Mouse (Mus musculus): ENCODE data around the gene B3gat3. TPM values are rescaled to one million over a fixed set of nuclear protein-coding genes. Genes with fewer than 3 reads are reported as not detected.
"Not testable (repeated sequence)": the region's sequence is repeated elsewhere in the genome, so short reads cannot be mapped to it uniquely, and the experiment has no call there.

The B3gat3 gene
- polyA plus RNA-seq, 1 experiment, result 80.8 TPM

DNA sequence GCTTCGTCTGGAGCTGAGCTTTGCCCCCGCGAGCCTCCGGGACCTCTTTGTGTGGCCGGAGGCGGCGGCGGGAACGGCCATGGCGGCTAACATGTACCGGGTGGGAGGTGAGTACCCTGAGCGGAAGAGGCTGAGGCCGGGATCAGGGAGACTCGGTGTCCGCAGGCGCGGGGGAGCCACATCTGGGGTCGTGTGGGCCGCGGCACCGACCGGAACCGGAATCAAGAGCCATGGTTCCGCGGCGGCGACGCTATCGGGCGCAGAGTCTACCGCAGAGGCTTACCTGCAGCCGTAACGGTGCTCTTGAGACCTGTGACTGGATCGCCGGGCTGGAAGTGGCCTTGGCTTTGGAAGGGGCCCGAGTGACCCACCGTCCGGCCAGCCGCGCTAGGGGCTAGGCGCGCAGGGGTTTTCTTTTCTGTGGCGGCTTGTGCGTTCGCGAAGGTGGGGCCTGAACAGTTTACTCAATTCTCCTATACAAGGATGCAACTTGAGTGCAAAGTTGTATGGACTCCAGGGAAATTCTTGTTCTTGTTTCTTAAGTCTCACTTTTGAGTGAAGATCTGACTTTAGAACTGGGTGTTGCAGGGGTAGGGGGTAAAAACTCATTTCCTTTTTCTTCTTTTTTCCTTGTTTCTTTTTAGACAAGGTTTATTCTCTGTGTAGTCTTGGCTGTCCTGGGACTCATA lies 22.2 kb downstream of the B3gat3 start:
- no peak for DNase-seq (ENCODE audit: low spot score)

DNA sequence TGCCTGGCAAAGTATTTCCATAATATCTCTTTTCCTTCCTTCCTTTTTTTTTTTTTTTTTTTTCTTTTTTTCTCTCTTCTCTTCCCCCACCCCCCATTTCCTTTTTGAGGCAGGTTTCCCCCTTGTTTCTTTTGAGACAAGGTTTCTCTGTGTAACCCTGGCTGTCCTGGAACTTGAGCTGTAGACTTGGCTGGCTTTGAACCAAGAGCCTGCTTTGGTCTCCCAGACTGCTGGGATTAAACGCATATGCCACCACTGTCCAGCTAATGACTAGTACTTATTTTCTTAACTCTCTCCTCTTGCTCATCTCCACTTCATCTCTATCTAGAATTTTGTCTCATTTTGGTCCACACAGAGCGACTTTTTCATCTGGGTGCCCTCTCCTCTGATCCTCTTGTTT lies 22.9 kb downstream of the B3gat3 start:
- DNase-seq (ENCODE audit: low spot score), result no peak

DNA sequence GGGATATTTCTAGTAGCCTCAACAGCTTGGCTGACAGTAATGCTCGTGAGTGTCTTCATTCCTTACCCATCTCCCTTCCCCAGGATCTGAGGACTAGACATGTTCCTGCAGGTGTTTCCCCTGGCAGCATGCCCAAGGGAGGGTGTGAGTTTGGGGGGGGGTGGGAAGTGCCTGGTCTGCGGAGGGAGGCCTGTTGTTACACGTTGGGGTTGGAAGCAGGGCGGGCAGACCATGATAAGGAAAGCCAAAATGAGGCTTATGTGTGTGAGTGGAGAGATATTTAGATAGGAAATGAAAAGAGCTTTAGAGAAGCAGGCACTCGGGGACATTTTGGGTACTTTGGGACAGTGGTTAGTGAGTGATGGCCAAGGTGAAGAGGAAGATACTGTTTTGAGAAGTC lies 23.9 kb downstream of the B3gat3 start:
- no peak for DNase-seq (ENCODE audit: low spot score)

DNA sequence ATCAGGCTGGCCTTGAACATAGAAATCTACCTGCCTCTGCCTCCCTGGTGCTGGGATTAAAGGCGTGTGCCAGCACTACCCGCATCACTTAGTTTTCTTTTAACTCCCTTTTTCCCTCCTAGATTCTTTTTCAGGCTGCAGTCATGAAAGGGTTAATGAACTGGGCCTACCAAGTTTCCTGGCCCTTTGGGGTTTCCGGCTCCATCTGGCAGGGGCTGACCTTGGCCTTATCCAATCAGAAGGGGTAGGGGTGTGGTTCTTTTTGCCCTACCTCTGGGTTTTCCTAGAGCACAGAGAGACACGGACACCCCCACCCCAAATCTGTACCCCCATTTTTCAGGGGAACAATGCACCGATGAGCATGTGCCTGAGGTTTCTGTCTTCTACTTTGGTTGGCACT lies 24.6 kb downstream of the B3gat3 start:
- DNase-seq (ENCODE audit: low spot score), result no peak

DNA sequence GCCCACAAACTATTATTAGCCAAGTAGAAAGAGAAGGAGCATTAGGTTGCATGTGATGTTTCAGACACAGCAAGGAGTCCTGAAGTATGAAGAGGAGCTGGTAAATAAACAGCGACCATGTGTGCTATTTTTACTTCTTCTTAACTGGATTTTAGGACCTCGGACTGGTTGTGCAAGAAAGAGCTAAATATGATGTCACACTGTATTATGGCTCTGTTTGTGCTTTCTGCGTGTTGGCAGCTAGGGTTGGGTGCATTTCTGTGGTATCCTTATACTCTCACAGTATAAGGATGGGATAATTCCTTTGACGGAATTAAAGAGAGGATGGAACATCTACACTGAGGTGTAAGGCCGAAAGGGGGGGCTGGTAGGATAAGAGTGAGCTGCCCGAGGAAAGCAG lies 25.1 kb downstream of the B3gat3 start:
- no peak for DNase-seq (ENCODE audit: low spot score)

DNA sequence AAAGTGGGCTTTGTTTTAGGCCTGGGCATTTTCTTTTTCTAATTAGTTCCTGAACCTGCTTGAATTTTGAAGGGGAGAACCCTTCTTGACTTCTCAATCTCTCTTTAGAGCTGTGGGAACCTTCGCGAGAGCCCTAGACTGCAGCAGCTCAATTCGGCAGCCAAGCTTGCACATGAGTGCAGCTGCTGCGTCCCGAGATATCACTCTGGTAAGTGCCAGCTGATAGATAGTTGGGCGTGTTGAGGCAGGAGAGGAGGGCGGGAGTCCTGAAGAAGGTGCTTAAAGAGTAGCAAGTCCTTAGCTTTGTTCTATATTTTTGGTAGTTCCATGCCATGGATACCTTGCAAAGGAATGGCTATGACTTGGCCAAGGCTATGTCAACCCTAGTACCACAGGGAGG lies 26.8 kb downstream of the B3gat3 start:
- no peak for DNase-seq (ENCODE audit: low spot score)

DNA sequence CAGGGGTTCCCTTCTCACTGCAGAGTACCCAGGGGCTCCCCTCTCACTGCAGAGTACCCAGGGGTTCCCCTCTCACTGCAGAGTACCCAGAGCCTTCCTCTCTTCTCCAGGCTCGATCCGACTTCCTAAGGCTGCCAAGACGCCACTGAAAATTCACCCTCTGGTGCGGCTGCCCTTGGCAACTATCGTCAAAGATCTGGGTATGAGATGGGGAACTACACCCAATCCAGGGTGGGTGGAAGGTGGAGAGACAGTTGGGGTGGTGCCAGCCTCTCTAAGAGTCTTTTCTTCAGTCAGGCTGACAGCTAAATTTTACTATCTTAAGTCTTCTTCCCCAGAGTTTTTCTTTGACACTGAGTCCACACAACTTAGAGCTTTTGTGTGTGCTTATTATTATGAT lies 30.0 kb downstream of the B3gat3 start:
- DNase-seq (ENCODE audit: low spot score), result no peak

DNA sequence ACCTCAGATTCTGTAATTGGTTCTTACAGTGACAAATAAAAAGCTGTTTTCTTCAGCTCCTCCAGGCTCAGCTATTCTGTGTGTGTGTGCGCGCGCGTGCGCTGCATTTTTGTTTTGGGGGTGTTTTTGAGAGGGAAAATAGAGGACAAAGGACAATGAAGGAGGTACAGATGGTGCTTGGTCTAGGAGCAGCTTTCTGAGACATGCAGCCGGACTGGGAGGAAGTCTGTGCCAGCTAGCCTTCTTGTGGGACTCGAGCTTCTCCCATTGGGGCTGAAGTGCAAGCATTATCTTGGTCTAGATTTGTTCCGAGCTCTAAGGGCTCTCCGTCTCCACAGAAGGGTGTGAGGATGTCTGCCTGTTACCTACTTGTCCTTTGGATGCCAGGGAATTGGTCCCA lies 32.1 kb downstream of the B3gat3 start:
- no peak for DNase-seq (ENCODE audit: low spot score)

DNA sequence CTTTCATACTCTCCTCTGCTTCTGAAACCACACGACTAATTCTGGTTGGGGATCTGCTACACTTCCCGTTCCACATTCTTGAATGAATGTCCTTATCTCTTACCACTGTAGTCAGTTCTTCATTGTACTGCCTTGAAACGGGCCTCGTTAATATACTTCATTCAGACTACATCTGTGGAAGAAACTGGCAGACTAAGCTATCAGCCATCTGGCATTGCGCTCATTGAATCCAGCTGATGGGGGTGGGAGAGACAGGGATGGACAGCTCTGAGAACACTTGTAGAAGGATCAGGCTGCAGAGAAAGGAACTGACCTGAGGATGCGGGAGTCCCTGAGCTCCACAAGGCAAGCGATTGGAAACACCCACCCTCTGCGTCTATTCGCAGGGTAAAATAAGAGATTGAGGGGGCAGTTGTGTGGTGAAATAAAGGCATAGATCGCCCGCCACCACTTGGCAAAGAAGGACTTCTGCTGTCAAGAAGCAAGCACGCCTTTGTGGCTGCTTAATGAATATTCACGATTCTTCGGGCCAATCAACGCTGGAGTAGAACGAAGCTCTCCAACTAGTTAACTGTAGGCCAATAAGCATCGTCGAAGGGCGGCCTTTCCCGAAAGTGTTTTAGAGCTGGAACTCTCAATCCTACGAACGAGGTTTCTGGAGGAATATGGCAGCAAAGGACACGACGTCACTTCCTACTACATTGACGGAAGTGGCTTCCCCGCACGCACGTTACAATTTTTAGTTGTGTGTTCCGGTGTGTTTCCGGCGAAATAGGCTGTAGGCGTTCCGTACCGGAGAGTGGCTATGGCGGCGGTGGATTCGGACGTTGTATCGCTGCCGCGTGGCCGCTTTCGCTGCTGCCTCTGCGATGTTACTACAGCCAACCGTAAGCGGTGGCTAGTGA lies 33.2 kb downstream of the B3gat3 start, which contains the start of gene Tut1:
Gene Tut1, plus strand, starts transcription at position 713 of the 905 bp plus-strand sequence.
- DNase-seq (ENCODE audit: low spot score), result peak; percentile 61

DNA sequence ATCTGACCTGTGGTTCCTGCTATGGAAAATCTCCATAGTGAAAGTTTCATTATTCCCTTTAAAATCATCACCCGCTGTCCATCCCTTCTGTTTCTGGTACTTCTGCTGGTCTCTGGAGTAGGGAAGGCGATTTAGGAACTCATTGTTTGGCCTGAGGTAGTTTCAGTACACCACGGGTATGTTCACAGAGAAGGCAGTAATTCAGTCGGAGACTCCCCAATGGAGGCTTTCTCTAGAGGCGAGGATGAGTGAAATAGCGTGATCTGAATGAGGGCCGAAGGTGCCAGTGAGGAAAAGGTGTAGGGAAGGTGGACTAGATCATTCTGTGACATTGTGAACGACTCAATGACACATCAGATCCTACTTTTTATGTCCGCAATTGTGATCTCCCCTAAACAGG lies 34.0 kb downstream of the B3gat3 start:
- no peak for DNase-seq (ENCODE audit: low spot score)

DNA sequence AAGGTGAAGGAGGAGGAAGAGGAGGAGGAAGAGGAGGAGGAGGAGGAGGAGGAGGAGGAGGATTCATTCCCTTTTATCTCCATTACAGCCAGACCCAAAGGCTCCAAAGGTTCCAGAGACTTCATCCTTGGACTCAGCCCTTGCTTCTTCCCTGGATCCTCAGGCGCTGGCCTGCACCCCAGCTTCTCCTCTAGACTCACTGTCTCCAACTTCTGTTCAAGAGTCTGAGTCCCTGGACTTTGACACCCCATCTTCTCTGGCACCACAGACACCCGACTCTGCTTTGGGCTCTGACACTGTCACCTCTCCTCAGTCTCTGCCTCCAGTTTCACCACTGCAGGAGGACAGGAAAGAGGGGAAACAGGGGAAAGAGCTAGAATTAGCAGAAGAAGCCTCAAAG lies 42.1 kb downstream of the B3gat3 start:
- no peak for DNase-seq (ENCODE audit: low spot score)

DNA sequence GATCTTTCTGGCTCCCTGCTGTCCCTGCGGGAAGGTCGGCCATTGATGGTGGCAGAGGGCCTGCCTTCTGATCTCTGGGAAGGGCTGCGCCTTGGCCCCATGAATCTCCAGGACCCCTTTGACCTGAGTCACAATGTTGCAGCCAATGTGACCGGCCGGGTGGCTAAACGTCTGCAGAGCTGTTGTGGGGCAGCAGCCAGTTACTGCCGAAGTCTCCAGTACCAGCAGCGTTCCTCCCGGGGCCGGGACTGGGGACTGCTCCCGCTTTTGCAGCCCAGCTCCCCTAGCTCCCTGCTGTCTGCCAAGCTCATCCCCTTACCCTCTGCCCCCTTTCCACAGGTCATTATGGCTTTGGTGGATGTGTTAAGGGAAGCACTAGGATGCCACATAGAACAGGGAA lies 44.9 kb downstream of the B3gat3 start:
- DNase-seq (ENCODE audit: low spot score), result no peak

DNA sequence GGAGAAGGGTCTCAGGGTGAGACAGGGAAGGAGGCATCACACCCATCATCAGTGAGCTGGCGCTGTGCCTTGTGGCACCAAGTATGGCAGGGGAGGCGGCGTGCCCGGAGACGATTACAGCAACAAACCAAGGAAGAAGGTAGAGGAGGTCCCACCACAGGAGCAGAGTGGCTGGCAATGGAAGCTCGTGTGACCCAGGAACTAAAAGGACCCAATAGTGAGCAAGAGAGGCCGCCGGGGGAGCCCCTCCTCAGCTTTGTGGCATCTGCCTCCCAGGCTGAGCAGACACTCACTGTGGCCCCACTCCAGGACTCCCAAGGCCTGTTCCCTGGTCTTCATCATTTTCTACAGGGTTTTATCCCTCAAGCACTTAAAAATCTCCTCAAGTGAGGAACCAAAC lies 45.6 kb downstream of the B3gat3 start:
- DNase-seq (ENCODE audit: low spot score), result no peak

DNA sequence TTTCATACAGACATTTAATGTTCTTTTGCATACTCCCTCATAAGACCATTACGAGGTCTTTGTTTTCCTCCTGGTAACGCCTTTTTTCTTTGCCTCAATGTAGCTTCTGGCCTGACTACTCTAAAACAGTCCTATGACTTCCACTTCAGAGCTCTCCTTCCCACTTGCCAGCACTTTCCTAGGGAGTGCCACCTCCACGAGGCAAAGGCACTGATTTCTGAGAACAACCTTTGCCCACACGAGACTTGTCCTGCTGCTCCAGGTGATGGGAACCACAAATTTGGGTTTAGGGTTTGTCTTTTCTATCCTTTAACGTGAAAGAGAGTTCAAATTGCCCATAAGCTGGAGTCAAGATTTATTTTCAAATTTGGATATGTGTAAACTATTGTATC lies 46.0 kb downstream of the B3gat3 start:
- no peak for DNase-seq (ENCODE audit: low spot score)

DNA sequence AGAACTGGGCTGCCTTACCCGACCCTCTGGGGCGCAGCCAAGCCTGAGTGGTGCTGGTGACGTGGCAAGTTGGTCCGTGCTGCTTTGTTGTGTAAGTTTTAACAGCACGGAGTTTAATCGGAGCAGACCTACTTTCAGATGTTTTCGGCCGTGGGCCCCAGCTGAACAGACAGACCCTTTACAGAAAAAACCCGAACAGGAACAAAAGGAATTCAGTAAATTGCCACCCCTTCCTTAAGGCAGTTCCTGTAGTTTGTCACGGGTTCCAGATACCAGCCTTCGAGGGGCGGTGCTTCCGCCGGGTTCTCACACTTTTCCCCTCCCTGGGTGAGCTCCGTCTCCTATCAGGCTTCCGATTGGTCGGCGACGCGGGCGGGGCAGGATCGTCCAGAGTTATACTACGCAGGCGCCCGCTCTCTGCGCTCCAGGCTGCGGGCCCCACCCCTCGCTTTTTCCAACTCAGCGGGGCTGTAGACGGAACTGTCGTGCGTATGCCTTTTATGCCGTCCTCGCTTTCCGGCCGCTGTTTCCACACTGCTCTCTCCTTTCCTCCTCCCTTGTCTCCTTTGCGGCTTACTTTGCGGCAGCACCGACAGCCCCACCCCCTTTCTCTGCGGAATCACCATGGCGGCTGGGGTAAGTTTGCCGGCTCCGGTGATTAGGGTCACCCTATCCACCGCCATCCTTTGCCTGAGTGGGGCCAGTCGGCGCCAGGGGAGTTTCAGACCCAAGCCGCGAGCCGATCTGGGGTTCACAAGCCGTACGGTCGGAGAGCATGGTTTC lies 46.6 kb downstream of the B3gat3 start, which contains the start of gene Eef1g:
Gene Eef1g, plus strand, starts transcription at position 452 of the 783 bp plus-strand sequence.
- DNase-seq (ENCODE audit: low spot score), result peak; percentile 85

DNA sequence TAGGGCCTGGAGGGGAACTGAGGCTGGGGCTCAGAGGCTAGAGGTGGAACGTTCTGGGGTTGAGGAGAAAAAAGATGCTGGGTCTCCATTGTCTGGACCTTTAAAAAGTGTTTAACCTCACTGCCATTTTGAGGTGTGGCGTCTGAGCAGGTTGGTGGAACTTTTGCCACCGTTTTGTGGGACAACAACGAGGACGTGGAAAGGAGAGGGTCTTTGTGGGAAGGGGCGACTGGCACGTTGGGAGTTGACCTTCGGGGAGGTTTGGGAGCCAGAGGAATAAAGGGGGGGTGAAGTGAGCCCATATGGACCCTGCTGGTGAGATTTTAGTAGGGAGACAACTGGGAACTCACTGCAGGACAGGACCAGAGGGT lies 47.2 kb downstream of the B3gat3 start:
- DNase-seq (ENCODE audit: low spot score), result no peak

DNA sequence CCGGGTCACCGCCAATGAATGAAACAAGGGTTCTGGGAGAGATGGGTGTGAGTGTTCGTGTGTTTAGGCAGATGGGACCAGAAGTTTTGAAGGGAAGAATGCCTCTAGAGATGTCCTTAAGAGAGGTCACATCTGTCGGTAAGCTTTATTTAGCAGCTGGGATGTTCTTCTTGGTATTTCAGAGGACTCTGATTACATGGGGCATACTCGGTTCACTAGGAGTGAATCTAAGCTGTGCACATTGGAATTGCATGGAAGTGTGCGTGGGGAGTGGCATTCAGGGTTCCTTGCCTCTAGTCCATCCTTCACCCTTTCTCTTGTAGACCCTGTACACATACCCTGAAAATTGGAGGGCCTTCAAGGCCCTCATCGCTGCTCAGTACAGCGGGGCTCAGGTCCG lies 47.7 kb downstream of the B3gat3 start:
- no peak for DNase-seq (ENCODE audit: low spot score)

DNA sequence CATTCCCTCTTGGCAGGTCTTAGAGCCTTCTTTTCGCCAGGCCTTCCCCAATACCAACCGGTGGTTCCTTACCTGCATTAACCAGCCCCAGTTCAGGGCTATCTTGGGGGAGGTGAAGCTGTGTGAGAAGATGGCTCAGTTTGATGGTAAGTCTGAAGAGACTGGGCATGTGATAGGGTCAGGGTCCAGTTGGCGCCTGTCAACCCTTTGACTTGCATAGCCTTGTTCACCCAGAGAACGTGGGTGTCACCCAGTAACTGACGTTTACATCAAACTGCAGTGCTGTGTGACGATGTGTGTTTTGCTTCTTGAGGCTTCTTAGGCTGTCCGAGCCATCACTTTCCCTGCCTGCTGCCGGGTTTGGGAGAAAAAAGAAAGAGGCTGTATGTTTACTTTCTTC lies 52.3 kb downstream of the B3gat3 start:
- not testable (repeated sequence) for DNase-seq (ENCODE audit: low spot score)

DNA sequence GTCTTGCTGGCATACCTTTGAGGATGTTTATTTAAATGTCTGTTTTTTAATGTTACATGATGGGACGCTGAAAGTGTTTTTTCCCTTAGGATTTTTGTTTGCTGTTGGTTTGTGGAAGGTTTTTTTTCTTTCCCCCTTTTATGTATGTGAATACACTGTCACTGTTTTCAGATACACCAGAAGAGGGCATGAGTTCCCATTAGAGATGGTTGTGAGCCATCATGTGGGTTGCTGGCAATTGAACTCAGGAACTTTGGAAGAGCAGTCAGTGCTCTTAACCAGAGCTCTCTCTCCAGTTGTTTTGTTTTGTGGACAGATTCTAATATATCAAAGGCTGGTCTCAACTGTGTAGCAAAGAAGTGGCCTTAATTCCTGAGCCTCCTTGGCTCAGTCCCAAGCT lies 54.5 kb downstream of the B3gat3 start:
- DNase-seq (ENCODE audit: low spot score), result no peak

DNA sequence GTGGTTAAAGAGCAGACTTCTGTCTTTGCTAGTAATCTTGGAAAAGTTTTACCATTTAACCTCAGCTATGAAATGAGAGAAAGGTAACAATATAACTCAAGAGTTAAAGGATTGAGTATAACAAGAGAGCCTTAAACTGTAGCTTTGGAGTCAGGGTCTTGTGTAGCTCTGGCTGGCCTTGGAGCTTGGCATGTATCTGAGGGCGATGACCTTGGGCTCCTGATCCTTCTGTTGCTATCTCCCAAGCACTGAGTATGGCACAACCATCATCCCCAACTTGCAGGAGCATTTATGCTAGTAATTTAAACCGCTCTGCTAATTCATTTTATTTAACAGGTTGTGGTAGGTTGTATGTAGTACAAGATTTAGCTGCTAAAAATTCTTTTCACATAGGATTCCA lies 55.3 kb downstream of the B3gat3 start:
- no peak for DNase-seq (ENCODE audit: low spot score)

DNA sequence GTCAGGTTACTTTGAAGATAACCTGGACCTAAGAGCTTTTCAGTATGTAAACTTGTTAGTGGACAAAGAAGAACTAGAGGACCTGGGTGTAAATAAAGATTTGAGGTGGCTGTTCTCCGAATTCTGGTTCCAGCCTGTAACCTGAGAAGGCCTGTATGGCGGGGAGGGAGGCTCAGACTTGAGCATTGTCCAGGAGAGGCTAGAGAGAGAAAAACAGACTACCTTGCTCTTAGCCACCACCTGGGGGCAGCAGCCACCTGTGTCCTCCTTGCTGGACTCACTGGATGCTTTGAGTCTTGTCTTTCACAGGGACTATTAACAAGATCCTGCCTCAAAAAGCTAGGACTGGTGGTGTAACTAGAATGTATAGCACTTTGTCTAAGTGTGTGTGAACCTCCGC lies 56.4 kb downstream of the B3gat3 start:
- DNase-seq (ENCODE audit: low spot score), result no peak

Data from urinary bladder, adult 2 months (tissue).